Comparison of ENCODE assay signal across 8 mouse cellular contexts in the genomic region with DNA sequence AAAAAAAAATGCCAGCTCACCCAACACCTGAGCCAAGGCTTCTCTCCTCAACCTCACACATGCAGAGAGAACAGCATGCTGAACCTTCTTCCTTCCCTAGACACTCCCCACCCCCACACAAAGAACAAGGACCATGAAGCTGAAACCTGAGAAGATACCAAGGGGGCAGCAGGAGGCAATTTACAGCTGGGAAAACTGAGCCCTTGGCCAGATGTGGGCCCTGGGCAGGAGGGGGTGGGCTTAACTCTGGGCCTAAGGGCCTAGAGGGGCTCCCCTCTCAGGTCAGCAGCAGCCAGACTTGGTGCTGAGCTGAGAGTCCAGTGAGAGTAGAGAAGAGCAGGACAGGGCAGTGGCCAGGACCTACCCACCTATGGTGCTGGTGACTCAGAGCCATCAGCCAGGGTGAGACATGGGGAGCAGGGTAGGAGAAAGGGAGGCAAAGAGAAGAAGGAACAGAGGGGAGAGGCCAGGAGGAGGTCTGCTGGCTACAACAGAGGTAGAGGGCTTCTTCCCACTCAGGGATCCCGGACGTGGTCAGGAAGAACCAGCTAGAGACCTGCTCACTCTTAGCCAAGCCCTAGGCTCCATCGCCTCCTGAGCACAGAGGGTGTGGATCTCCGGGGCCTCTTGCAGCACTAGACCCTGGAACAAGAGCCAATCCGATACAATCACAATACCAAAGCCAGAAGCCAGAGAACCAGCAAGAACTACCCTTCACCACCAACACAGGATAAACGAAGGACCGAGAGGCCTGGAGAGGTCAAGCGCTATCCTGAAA. TPM values are rescaled to one million over a fixed set of nuclear protein-coding genes. Genes with fewer than 3 reads are reported as not detected.
A peak's percentile ranks its signal among the peaks of the same experiment; 100 is the strongest.
DNase-seq lines count a peak whose midpoint lies in the region; ATAC-seq and TF ChIP-seq lines count a peak whose summit lies in the region.

No protein-coding gene starts in this region.

- peak; percentile 8; the same call in 1 of the 2 replicates for ATAC-seq in lung, embryonic 16.5 days (ENCODE audit: low read depth)
- no peak for ATAC-seq in heart, embryonic 16.5 days (replicated peaks; ENCODE audit: extremely low read depth, insufficient read depth, low FRiP score)
- ATAC-seq in stomach, postnatal 0 days (ENCODE audit: low FRiP score, low TSS enrichment): no peak
- no peak for ATAC-seq in activated CD4-positive, CD25-positive, alpha-beta regulatory T cell, adult 4 months

- no peak for DNase-seq in heart, embryonic 10.5 days (ENCODE audit: low spot score)
- no peak for DNase-seq in heart, postnatal 25 days (ENCODE audit: low spot score)
- DNase-seq in lung, postnatal 36 days: no peak
- no peak for DNase-seq in stomach, postnatal 0 days (ENCODE audit: low spot score)
- no peak for DNase-seq in adrenal gland, postnatal 10 days

- H3K9ac ChIP-seq in lung, embryonic 16.5 days (ENCODE audit: low read length): no peak overlapping the region
- H3K9ac ChIP-seq in heart, embryonic 16.5 days (ENCODE audit: low read length): peak overlapping the region; percentile 55; the same call in 1 of the 2 replicates
- H3K9ac ChIP-seq in stomach, postnatal 0 days (ENCODE audit: low read length): no peak overlapping the region

- no peak overlapping the region for H3K4me2 ChIP-seq in lung, embryonic 16.5 days (ENCODE audit: low read depth, low read length)
- H3K4me2 ChIP-seq in heart, embryonic 16.5 days (ENCODE audit: low read depth, low read length): no peak overlapping the region
- no peak overlapping the region for H3K4me2 ChIP-seq in stomach, postnatal 0 days (replicated peaks; ENCODE audit: low read depth)

- no peak for TF ChIP-seq CTCF in stomach, postnatal 0 days (IDR thresholded peaks at IDR 0.05; ENCODE audit: low read depth)

- intact Hi-C loops in heart, postnatal 25 days (cut with DNase I): no loop called here

- peaks cover 2% of the 10 kb centered on the region; the same call in 1 of the 2 replicates for H3K36me3 ChIP-seq in heart, embryonic 10.5 days
- H3K36me3 ChIP-seq in lung, embryonic 16.5 days (ENCODE audit: control insufficient read depth, insufficient read depth, low read length): no peaks in the 10 kb centered on the region
- no peaks in the 10 kb centered on the region for H3K36me3 ChIP-seq in heart, embryonic 16.5 days (ENCODE audit: control insufficient read depth, insufficient read depth)
- H3K36me3 ChIP-seq in stomach, postnatal 0 days (ENCODE audit: control insufficient read depth, insufficient read depth, low read length): no peaks in the 10 kb centered on the region

- peaks cover 83% of the 10 kb centered on the region for H3K4me1 ChIP-seq in heart, embryonic 10.5 days
- peaks cover 42% of the 10 kb centered on the region for H3K4me1 ChIP-seq in lung, embryonic 16.5 days (replicated peaks; ENCODE audit: control insufficient read depth, insufficient read depth, low read length)
- peaks cover 50% of the 10 kb centered on the region for H3K4me1 ChIP-seq in heart, embryonic 16.5 days (ENCODE audit: control insufficient read depth, insufficient read depth, low read length)
- H3K4me1 ChIP-seq in stomach, postnatal 0 days (replicated peaks; ENCODE audit: control insufficient read depth, insufficient read depth): peaks cover 4% of the 10 kb centered on the region

- no peak overlapping the region for H3K4me3 ChIP-seq in heart, embryonic 10.5 days
- H3K4me3 ChIP-seq in lung, embryonic 16.5 days (ENCODE audit: low read length): no peak overlapping the region
- H3K4me3 ChIP-seq in heart, embryonic 16.5 days (ENCODE audit: low read length): no peak overlapping the region
- H3K4me3 ChIP-seq in stomach, postnatal 0 days (ENCODE audit: low read depth, low read length): no peak overlapping the region

- 56% methylated on average over 8 of the region's 8 CpGs for WGBS in heart, embryonic 10.5 days
- WGBS in lung, embryonic 16.5 days: 72% methylated on average over 8 of the region's 8 CpGs
- WGBS in heart, embryonic 16.5 days: 70% methylated on average over 8 of the region's 8 CpGs
- WGBS in stomach, postnatal 0 days: 63% methylated on average over 8 of the region's 8 CpGs

- TF ChIP-seq EP300 in stomach, postnatal 0 days (optimal IDR thresholded peaks at IDR 0.05): no peak

- no peaks in the 10 kb centered on the region for H3K9me3 ChIP-seq in heart, embryonic 10.5 days
- H3K9me3 ChIP-seq in lung, embryonic 16.5 days (ENCODE audit: control insufficient read depth, low read length): no peaks in the 10 kb centered on the region
- H3K9me3 ChIP-seq in heart, embryonic 16.5 days (replicated peaks; ENCODE audit: control insufficient read depth, low read length): no peaks in the 10 kb centered on the region
- no peaks in the 10 kb centered on the region for H3K9me3 ChIP-seq in stomach, postnatal 0 days (ENCODE audit: control insufficient read depth, low read length)

- H3K27me3 ChIP-seq in heart, embryonic 10.5 days (ENCODE audit: insufficient read depth, poor library complexity, severe bottlenecking): no peaks in the 10 kb centered on the region
- no peaks in the 10 kb centered on the region for H3K27me3 ChIP-seq in lung, embryonic 16.5 days (ENCODE audit: control insufficient read depth, insufficient read depth, low read depth, low read length)
- H3K27me3 ChIP-seq in heart, embryonic 16.5 days (ENCODE audit: control insufficient read depth, insufficient read depth, low read length): no peaks in the 10 kb centered on the region
- H3K27me3 ChIP-seq in stomach, postnatal 0 days (ENCODE audit: control insufficient read depth, insufficient read depth, low read length): no peaks in the 10 kb centered on the region

- H3K27ac ChIP-seq in heart, embryonic 10.5 days: peak overlapping the region; percentile 82
- H3K27ac ChIP-seq in lung, embryonic 16.5 days (ENCODE audit: low read length): peak overlapping the region; percentile 30
- peak overlapping the region; percentile 58 for H3K27ac ChIP-seq in heart, embryonic 16.5 days (ENCODE audit: low read length)
- peak overlapping the region; percentile 20; the same call in 1 of the 2 replicates for H3K27ac ChIP-seq in stomach, postnatal 0 days (replicated peaks)

RNA-seq across cellular contexts. Expression of a gene that starts 54.5 kb away (rescaled TPM):
- 111 and 177 TPM in 2 replicates for polyA plus RNA-seq in heart, embryonic 10.5 days (2016; fragmentation: Nextera tagmentation; extraction: Ambion mirVana)
- total RNA-seq in heart, postnatal 25 days (2021): 100 to 1,000 TPM; 129 to 132 TPM
- polyA plus RNA-seq in lung, embryonic 16.5 days (2015; fragmentation: Nextera tagmentation; extraction: Ambion mirVana): 142 and 158 TPM in 2 replicates
- 138 and 151 TPM in 2 replicates for polyA plus RNA-seq in heart, embryonic 16.5 days (2015; fragmentation: Nextera tagmentation; extraction: Ambion mirVana)
- 77.3 and 85.9 TPM in 2 replicates for polyA plus RNA-seq in stomach, postnatal 0 days (2015; fragmentation: Nextera tagmentation; extraction: Ambion mirVana)
- total RNA-seq in adrenal gland, postnatal 10 days (2021): 10 to 100 TPM; 55.8 to 66.3 TPM
- polyA plus RNA-seq in activated CD4-positive, CD25-positive, alpha-beta regulatory T cell, adult 4 months (2017; shearing (Covaris generic)): under 1 TPM; 0.08 to 0.23 TPM

Comparison
In these comparisons a context has a peak if more than half of its experiments do, and no peak if none do; other contexts are left out.
1. H3K27ac ChIP-seq: peak in every context shown above with its lines; median percentile 82 in heart, embryonic 10.5 days; 58 in heart, embryonic 16.5 days; 30 in lung, embryonic 16.5 days; 20 in stomach, postnatal 0 days.
2. RNA of a gene that starts 54.5 kb away (polyA plus RNA-seq): 142 to 158 TPM in lung, embryonic 16.5 days, 138 to 151 TPM in heart, embryonic 16.5 days, 111 to 177 TPM in heart, embryonic 10.5 days and 77.3 to 85.9 TPM in stomach, postnatal 0 days; 0.08 to 0.23 TPM in activated CD4-positive, CD25-positive, alpha-beta regulatory T cell, adult 4 months; every median in the first group is over 10 times any median in the second.